Mouse (Mus musculus): Measurements from ENCODE around the gene Erp29. TPM values are rescaled to one million over a fixed set of nuclear protein-coding genes. Genes with fewer than 3 reads are reported as not detected.

The Erp29 gene
- polyA plus RNA-seq, 2 experiments = 161 to 162 TPM

DNA sequence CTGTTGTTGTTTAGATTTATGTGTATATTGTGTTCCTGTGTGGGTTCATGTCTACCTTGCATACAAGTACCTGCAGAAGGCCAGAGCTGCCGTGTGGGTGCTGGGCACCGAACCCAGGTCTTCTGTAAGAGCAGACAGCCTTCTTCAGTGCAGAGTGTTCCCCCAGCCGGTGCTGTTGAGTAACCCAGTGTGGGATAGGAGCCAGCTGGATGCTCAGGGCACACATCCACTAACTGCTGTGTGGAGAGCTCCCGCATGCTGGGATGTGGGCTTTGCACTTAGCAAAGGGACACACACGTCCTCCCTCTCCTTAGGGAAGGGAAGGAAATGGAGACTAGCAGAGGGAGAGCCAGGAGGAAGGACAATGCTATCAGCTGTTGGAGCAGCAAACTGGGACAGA, 14.2 kb downstream of the Erp29 start:
- Histone ChIP-seq H3K4me1 (ENCODE audit: control insufficient read depth, insufficient read depth, low read length) (no peaks in the 10 kb centered on the region), H3K9me3 (ENCODE audit: control insufficient read depth, low read length) (no peaks in the 10 kb centered on the region), H3K4me2 (replicated peaks; ENCODE audit: low read depth, low read length, severe bottlenecking) (no peak overlapping the region), H3K4me3 (replicated peaks; ENCODE audit: low read length) (no peak overlapping the region), H3K27ac (replicated peaks; ENCODE audit: low read depth, low read length) (no peak overlapping the region), H3K36me3 (ENCODE audit: control insufficient read depth, insufficient read depth, low read length) (peaks cover 97% of the 10 kb centered on the region), H3K27me3 (ENCODE audit: control insufficient read depth, insufficient read depth, low read length) (no peaks in the 10 kb centered on the region), H3K9ac (ENCODE audit: low read depth, low read length, severe bottlenecking) (no peak overlapping the region)
- no peak for ATAC-seq (ENCODE audit: low FRiP score, low read depth)
- TF ChIP-seq POLR2A (IDR thresholded peaks at IDR 0.05; ENCODE audit: borderline replicate concordance, extremely low read depth, insufficient read depth, insufficient read length) = no peak
- WGBS = 87% methylated on average over 5 of the region's 5 CpGs
- no peak for DNase-seq (ENCODE audit: low spot score)

DNA sequence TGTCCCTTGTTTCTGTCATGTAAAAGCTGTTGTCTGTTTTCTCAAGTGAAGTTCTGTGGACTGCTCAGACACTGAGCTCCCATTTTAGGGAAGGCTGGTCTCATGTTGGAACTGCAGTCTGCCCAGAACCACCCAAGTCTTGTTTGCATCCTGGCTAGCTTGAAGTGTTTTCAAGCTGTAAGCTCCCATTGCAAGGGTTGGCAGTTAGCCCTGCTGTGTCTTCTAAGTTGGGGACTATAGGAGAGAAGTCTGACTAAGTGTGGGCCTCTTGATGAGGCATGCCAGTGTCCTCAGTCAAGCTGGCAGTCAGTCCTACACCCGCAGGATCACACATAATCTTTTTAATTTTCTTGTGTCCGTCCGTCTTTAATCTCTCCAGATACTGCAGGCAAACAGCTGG, 23.4 kb downstream of the Erp29 start:
- Histone ChIP-seq H3K27ac (replicated peaks; ENCODE audit: low read depth, low read length) (no peak overlapping the region), H3K27me3 (ENCODE audit: control insufficient read depth, insufficient read depth, low read length) (no peaks in the 10 kb centered on the region), H3K4me1 (ENCODE audit: control insufficient read depth, insufficient read depth, low read length) (no peaks in the 10 kb centered on the region), H3K36me3 (ENCODE audit: control insufficient read depth, insufficient read depth, low read length) (peaks cover 99% of the 10 kb centered on the region), H3K9me3 (ENCODE audit: control insufficient read depth, low read length) (no peaks in the 10 kb centered on the region), H3K4me2 (replicated peaks; ENCODE audit: low read depth, low read length, severe bottlenecking) (no peak overlapping the region), H3K4me3 (replicated peaks; ENCODE audit: low read length) (no peak overlapping the region), H3K9ac (ENCODE audit: low read depth, low read length, severe bottlenecking) (no peak overlapping the region)
- no peak for TF ChIP-seq POLR2A (IDR thresholded peaks at IDR 0.05; ENCODE audit: borderline replicate concordance, extremely low read depth, insufficient read depth, insufficient read length)
- DNase-seq (ENCODE audit: low spot score) (no peak), ATAC-seq (ENCODE audit: low FRiP score, low read depth) (no peak)
- WGBS = 82% methylated on average over 3 of the region's 3 CpGs

DNA sequence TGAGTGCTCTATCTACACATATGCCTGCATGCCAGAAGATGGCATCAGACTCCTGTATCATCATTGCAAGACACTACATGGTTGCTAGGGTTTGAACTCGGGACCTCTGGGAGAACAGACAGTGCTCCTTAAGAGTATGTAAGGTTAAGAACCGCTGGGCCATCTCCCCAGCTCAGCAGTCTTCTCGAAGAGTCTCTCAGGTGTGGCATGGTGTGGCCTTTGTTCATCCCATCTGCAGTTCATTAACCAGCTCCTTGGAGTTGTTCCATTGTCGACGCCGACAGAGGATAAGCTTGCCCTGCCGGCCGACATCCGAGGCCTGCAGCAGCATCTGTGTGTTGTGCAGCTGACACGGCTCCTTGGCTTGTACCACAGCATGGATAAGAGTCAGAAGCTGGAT, 29.0 kb downstream of the Erp29 start:
- no peaks in the 10 kb centered on the region for H3K4me1 ChIP-seq (ENCODE audit: control insufficient read depth, insufficient read depth, low read length)
- TF ChIP-seq POLR2A (IDR thresholded peaks at IDR 0.05; ENCODE audit: borderline replicate concordance, extremely low read depth, insufficient read depth, insufficient read length) = no peak
- DNase-seq (ENCODE audit: low spot score) (no peak), ATAC-seq (ENCODE audit: low FRiP score, low read depth) (no peak)
- no peak overlapping the region for H3K4me3 ChIP-seq (replicated peaks; ENCODE audit: low read length)
- H3K4me2 ChIP-seq (replicated peaks; ENCODE audit: low read depth, low read length, severe bottlenecking) = no peak overlapping the region
- no peaks in the 10 kb centered on the region for H3K27me3 ChIP-seq (ENCODE audit: control insufficient read depth, insufficient read depth, low read length)
- peaks cover 95% of the 10 kb centered on the region for H3K36me3 ChIP-seq (ENCODE audit: control insufficient read depth, insufficient read depth, low read length)
- no peak overlapping the region for H3K9ac ChIP-seq (ENCODE audit: low read depth, low read length, severe bottlenecking)
- H3K27ac ChIP-seq (replicated peaks; ENCODE audit: low read depth, low read length) = no peak overlapping the region
- 65% methylated on average over 10 of the region's 10 CpGs for WGBS
- no peaks in the 10 kb centered on the region for H3K9me3 ChIP-seq (ENCODE audit: control insufficient read depth, low read length)

DNA sequence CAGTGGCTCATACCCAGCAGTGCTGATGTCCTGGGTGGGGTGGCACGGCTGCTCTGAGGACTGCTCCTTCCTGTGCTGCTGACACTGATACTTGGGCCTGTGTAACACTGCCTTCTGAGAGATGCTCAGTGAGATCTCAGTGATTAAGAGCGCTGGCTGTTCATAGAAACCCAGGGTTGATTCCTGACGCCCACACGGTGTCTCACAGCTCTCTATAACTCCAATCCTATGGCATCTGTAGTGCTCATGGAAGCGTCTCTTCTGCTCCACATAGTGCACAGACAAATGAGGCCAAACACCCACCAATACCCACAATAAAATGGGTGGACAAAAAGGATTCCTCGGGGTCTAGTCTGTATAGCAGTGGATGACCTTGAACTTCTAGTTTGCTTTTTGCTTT, 29.5 kb downstream of the Erp29 start:
- Histone ChIP-seq H3K9me3 (ENCODE audit: control insufficient read depth, low read length) (no peaks in the 10 kb centered on the region), H3K4me2 (replicated peaks; ENCODE audit: low read depth, low read length, severe bottlenecking) (no peak overlapping the region), H3K27ac (replicated peaks; ENCODE audit: low read depth, low read length) (no peak overlapping the region), H3K27me3 (ENCODE audit: control insufficient read depth, insufficient read depth, low read length) (no peaks in the 10 kb centered on the region), H3K9ac (ENCODE audit: low read depth, low read length, severe bottlenecking) (no peak overlapping the region), H3K4me3 (replicated peaks; ENCODE audit: low read length) (no peak overlapping the region), H3K4me1 (ENCODE audit: control insufficient read depth, insufficient read depth, low read length) (no peaks in the 10 kb centered on the region), H3K36me3 (ENCODE audit: control insufficient read depth, insufficient read depth, low read length) (peaks cover 95% of the 10 kb centered on the region)
- TF ChIP-seq POLR2A (IDR thresholded peaks at IDR 0.05; ENCODE audit: borderline replicate concordance, extremely low read depth, insufficient read depth, insufficient read length) = no peak
- 91% methylated on average over 6 of the region's 6 CpGs for WGBS
- ATAC-seq (ENCODE audit: low FRiP score, low read depth) (no peak), DNase-seq (ENCODE audit: low spot score) (no peak)

DNA sequence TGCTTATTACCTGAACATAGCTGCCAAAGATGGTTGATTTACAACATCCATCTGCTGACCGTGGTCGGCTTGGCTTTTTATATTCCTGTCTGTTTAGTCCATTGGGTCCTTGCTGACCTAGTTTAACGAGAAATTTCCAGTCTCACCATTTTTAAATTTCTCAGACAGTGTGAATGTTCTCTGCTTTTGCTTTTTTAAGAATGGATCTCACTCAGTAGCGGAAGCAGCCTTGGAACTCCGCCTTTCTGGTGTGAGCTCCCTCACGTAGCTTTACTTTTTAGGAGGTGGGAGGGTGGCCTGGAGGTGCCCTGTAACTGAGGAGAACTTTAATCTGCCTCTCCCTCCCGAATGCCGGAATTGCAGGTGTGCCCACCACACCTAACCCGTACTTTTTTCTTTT, 31.6 kb downstream of the Erp29 start:
- Histone ChIP-seq H3K27ac (replicated peaks; ENCODE audit: low read depth, low read length) (no peak overlapping the region), H3K9me3 (ENCODE audit: control insufficient read depth, low read length) (no peaks in the 10 kb centered on the region)

DNA sequence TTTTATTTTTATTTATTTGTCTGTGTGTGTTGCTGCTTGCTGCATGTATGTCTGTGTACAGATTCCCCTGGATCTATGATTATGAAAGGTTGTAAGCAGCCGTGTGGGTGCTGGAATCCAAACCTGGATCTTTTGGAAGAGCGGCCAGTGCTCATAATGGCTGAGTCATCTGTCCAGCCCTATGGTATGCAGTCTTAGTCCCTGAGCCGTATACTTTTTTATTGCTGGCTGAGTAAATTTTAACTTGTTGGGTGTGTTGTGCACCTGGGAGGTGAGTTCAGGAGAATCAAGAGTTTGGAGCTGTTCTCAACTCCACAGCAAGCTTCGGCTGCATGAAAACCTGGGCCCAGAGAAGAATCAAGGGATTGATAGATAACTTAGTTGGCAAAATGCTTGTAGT, 41.3 kb downstream of the Erp29 start:
- H3K27ac ChIP-seq (replicated peaks; ENCODE audit: low read depth, low read length) = no peak overlapping the region
- H3K4me2 ChIP-seq (replicated peaks; ENCODE audit: low read depth, low read length, severe bottlenecking) = no peak overlapping the region
- no peak for DNase-seq (ENCODE audit: low spot score)
- H3K9me3 ChIP-seq (ENCODE audit: control insufficient read depth, low read length) = no peaks in the 10 kb centered on the region
- H3K36me3 ChIP-seq (ENCODE audit: control insufficient read depth, insufficient read depth, low read length) = peaks cover 78% of the 10 kb centered on the region
- no peaks in the 10 kb centered on the region for H3K27me3 ChIP-seq (ENCODE audit: control insufficient read depth, insufficient read depth, low read length)
- ATAC-seq (ENCODE audit: low FRiP score, low read depth) = no peak
- H3K4me3 ChIP-seq (replicated peaks; ENCODE audit: low read length) = no peak overlapping the region
- no peaks in the 10 kb centered on the region for H3K4me1 ChIP-seq (ENCODE audit: control insufficient read depth, insufficient read depth, low read length)
- TF ChIP-seq POLR2A (IDR thresholded peaks at IDR 0.05; ENCODE audit: borderline replicate concordance, extremely low read depth, insufficient read depth, insufficient read length) = no peak
- WGBS = 89% methylated on average over 4 of the region's 4 CpGs
- no peak overlapping the region for H3K9ac ChIP-seq (ENCODE audit: low read depth, low read length, severe bottlenecking)

More for the DNA sequence above, 31.6 kb downstream of the Erp29 start:
- Histone ChIP-seq H3K9ac (ENCODE audit: low read depth, low read length, severe bottlenecking) (no peak overlapping the region), H3K36me3 (ENCODE audit: control insufficient read depth, insufficient read depth, low read length) (peaks cover 95% of the 10 kb centered on the region), H3K27me3 (ENCODE audit: control insufficient read depth, insufficient read depth, low read length) (no peaks in the 10 kb centered on the region), H3K4me1 (ENCODE audit: control insufficient read depth, insufficient read depth, low read length) (no peaks in the 10 kb centered on the region), H3K4me2 (replicated peaks; ENCODE audit: low read depth, low read length, severe bottlenecking) (no peak overlapping the region), H3K4me3 (replicated peaks; ENCODE audit: low read length) (no peak overlapping the region)
- WGBS = 90% methylated on average over 9 of the region's 9 CpGs
- TF ChIP-seq POLR2A (IDR thresholded peaks at IDR 0.05; ENCODE audit: borderline replicate concordance, extremely low read depth, insufficient read depth, insufficient read length) = no peak
- no peak for DNase-seq (ENCODE audit: low spot score)
- ATAC-seq (ENCODE audit: low FRiP score, low read depth) = no peak

Measured in limb, embryonic 14.5 days (tissue).